Mouse (Mus musculus): ENCODE measurements around the gene Ank2. TPM values are rescaled to one million over a fixed set of nuclear protein-coding genes. Genes with fewer than 3 reads are reported as not detected.

Ank2 gene
- 180 and 184 TPM in 2 replicates for polyA plus RNA-seq (2012; rRNA removed)

GRCm38 (mm10) chr3:127498742-127499400, at the start of gene Ank2:
Gene Ank2 (minus strand): TSS chr3:127499350.

Other genes with a start within 250 kb of the Ank2 start
- 17.4 and 19.9 TPM in 2 replicates for gene Larp7, start 54.0 kb upstream of the Ank2 start, polyA plus RNA-seq (2012; rRNA removed)
- gene Zgrf1, start 54.1 kb upstream of the Ank2 start, polyA plus RNA-seq (2012; rRNA removed): 5.0 and 5.3 TPM in 2 replicates
- 10.7 and 11.1 TPM in 2 replicates for gene Neurog2, start 133.8 kb upstream of the Ank2 start, polyA plus RNA-seq (2012; rRNA removed)

Measured in central nervous system, embryonic 18 days (tissue).